Mouse (Mus musculus) midbrain, embryonic 12.5 days (tissue): ENCODE measurements around the gene Tmem204. TPM values are rescaled to one million over a fixed set of nuclear protein-coding genes. Genes with fewer than 3 reads are reported as not detected.

Experiments used
- ATAC-seq: fragments of 200-750 bp; cut with Nextera tagmentation; 2 replicates; pipeline ENCODE4 v1.8.0; 2017; ENCODE audit warnings: low read depth, moderate TSS enrichment, moderate library complexity; ENCODE audit not compliant: low FRiP score
- H3K27ac ChIP-seq: fragments of 300-500 bp; sonication (generic); replicated peaks from 2 replicates; pipeline ENCODE4 v1.5.1; 2016; ENCODE audit warnings: mild to moderate bottlenecking
- H3K27me3 ChIP-seq: fragments of 300-500 bp; sonication (generic); 2 replicates; pipeline ENCODE4 v1.6.1; 2016; ENCODE audit warnings: mild to moderate bottlenecking
- H3K36me3 ChIP-seq: fragments of 300-500 bp; sonication (generic); 2 replicates; pipeline ENCODE4 v1.6.1; 2016
- H3K4me1 ChIP-seq: fragments of 300-500 bp; sonication (generic); 2 replicates; pipeline ENCODE4 v1.6.1; 2016
- H3K4me2 ChIP-seq: fragments of 300-500 bp; sonication (generic); replicated peaks from 2 replicates; pipeline ENCODE4 v1.6.1; 2016; ENCODE audit warnings: mild to moderate bottlenecking, moderate library complexity
- H3K4me3 ChIP-seq: fragments of 300-500 bp; sonication (generic); 2 replicates; pipeline ENCODE4 v1.5.1; 2016; ENCODE audit warnings: mild to moderate bottlenecking
- H3K9ac ChIP-seq: fragments of 300-500 bp; sonication (generic); replicated peaks from 2 replicates; pipeline ENCODE4 v1.6.1; 2016; ENCODE audit warnings: mild to moderate bottlenecking, moderate library complexity
- H3K9me3 ChIP-seq: fragments of 300-500 bp; sonication (generic); 2 replicates; pipeline ENCODE4 v1.6.1; 2016; ENCODE audit warnings: mild to moderate bottlenecking
- WGBS: fragments of 180-500 bp; shearing (Covaris S2); methylation state at CpG from one replicate; pipeline ENCODE4 v1.1.7; 2016; 5-methylcytosine and 5-hydroxymethylcytosine counted together
- polyA plus RNA-seq: library from polyadenylated mRNA; unstranded; fragments of >200 nt; fragmentation: Nextera tagmentation; extraction: Ambion mirVana; gene quantifications from 2 replicates; pipeline ENCODE4 v1.2.1, GENCODE M21; 2016

Gene Tmem204
- polyA plus RNA-seq, 1 experiment from 2014 or later = 10.4 TPM

DNA sequence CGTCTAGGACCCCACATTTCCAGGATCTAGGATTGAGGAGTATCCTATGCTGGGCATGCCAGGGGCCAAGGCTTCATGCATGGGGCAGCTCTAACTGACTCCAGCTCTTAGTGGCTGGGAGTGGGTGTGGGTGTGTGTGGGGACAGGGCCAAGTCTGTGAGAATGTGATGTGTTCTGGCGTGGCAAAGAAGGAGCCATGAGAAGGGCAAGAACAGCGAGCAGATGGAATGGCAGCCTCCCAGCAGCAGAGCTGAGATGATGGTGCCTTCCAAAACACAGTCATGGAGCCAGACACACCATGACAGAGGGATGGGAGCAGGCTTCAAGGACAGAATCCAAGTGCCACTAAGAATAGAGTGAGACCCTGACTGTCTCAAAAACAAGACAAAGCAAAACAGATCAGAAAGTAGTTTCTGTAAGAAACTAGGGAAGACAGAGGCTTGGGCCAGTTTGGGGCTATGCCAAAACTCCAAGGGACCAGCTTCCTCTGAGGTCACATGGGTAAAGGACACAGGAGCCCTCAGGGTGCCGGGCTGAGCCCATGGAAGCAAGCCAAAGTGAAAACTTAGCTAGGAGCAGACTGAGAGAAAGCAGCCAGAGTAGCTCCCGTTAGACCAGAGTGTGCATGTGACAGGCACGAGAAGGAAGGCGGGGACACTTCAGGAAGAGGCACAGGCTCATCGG, 28.5 kb upstream of the Tmem204 start:
- Histone ChIP-seq H3K9ac (no peak overlapping the region), H3K4me3 (no peak overlapping the region), H3K27me3 (no peaks in the 10 kb centered on the region), H3K4me2 (no peak overlapping the region), H3K4me1 (peaks cover 17% of the 10 kb centered on the region), H3K27ac (no peak overlapping the region), H3K36me3 (peaks cover 51% of the 10 kb centered on the region), H3K9me3 (no peaks in the 10 kb centered on the region)
- 87% methylated on average over 8 of the region's 8 CpGs for WGBS
- no peak for ATAC-seq

DNA sequence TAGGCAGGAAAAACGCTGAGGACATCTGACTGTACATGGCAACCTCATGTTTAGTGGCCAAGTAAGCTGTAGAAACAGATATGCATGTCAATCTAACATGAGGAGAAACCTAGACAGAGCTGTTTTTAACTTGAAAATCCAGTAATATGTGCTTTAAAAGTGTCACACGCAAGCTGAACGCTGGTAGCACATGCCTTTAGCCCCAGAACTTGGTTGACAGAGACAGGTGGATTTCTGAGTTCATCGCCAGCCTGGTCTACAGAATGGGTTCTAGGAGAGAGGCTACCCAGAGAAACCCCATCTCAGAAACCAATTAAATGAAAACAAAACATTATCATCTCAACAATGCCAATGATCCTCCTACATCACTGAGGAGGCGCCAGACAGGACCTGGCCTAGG, 27.8 kb upstream of the Tmem204 start:
- H3K9me3 ChIP-seq = no peaks in the 10 kb centered on the region
- H3K4me3 ChIP-seq = no peak overlapping the region
- WGBS = 90% methylated on average over 5 of the region's 5 CpGs
- H3K4me1 ChIP-seq = peaks cover 15% of the 10 kb centered on the region
- peaks cover 58% of the 10 kb centered on the region for H3K36me3 ChIP-seq
- no peak overlapping the region for H3K27ac ChIP-seq
- H3K9ac ChIP-seq = no peak overlapping the region
- no peak for ATAC-seq
- H3K27me3 ChIP-seq = no peaks in the 10 kb centered on the region
- H3K4me2 ChIP-seq = no peak overlapping the region

DNA sequence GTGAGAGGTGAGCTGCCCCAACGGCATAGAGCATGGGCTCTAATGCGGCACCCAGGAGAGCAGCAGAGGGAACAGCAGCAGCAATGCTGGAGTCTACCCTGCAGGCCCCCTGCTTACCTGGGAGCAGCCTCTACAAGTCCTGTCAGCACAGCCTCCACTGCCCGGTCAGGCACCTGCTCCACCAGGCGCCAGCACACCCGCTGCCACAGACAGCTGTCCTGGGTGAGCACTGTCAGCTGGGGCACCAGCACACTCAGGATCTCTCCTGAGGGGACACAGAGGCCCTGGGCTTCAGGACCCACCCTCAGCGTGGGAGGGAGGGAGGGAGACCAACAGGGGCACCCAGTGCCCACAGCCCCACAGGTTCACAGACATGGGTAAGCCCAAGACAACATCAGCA, 27.2 kb upstream of the Tmem204 start:
- peaks cover 12% of the 10 kb centered on the region for H3K4me1 ChIP-seq
- no peak overlapping the region for H3K4me2 ChIP-seq
- H3K36me3 ChIP-seq = peaks cover 64% of the 10 kb centered on the region
- no peak overlapping the region for H3K9ac ChIP-seq
- no peaks in the 10 kb centered on the region for H3K27me3 ChIP-seq
- no peaks in the 10 kb centered on the region for H3K9me3 ChIP-seq
- ATAC-seq = no peak
- H3K4me3 ChIP-seq = no peak overlapping the region
- H3K27ac ChIP-seq = no peak overlapping the region
- 99% methylated on average over 6 of the region's 6 CpGs for WGBS

DNA sequence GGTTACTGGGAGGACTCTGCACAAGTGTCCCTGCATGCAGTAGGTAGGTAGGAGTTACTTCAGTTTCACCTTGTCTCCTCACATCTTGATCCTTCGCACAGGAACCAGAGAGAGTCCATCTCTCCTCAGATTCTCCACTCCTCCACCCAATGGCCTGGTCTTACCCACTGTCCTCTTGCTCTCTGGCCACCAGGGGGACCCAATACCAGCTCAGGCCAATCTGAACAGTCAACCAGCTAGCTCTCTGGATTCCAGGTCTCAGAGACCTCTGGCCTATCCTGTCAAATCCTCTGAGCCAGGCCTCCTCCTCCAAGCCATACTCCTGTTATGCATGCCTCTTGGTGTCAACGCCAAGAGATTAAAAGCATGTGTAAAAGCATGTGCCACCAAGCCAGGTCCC, 26.2 kb upstream of the Tmem204 start:
- Histone ChIP-seq H3K9me3 (no peaks in the 10 kb centered on the region), H3K27me3 (no peaks in the 10 kb centered on the region), H3K36me3 (peaks cover 74% of the 10 kb centered on the region), H3K4me1 (peaks cover 4% of the 10 kb centered on the region), H3K9ac (no peak overlapping the region), H3K27ac (no peak overlapping the region), H3K4me3 (no peak overlapping the region), H3K4me2 (no peak overlapping the region)
- no peak for ATAC-seq
- WGBS = 84% methylated on average over 2 of the region's 2 CpGs

DNA sequence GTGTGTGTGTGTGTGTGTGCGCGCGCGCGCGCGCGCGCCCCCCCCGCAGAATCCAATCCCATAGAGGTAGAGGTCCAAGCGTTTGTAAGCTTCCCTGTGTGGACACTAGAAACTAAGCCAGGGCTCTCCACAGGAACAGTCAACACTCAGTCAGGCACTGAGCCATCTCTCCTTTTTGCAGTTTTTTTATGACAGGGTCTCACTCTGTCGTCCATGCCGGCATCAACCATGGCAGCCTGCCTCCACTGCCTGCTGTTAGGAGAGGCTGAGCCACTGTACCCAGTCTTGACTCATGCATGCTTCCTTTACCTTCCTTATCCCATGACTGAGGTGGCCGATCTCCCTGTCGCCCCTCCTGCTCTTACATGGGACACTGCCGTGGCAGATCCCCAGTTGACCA, 24.4 kb upstream of the Tmem204 start:
- H3K27ac ChIP-seq = no peak overlapping the region
- H3K9ac ChIP-seq = no peak overlapping the region
- H3K4me2 ChIP-seq = no peak overlapping the region
- H3K27me3 ChIP-seq = no peaks in the 10 kb centered on the region
- H3K4me3 ChIP-seq = no peak overlapping the region
- H3K36me3 ChIP-seq = peaks cover 83% of the 10 kb centered on the region
- no peaks in the 10 kb centered on the region for H3K9me3 ChIP-seq
- 92% methylated on average over 6 of the region's 16 CpGs for WGBS
- H3K4me1 ChIP-seq = no peaks in the 10 kb centered on the region
- ATAC-seq = no peak

DNA sequence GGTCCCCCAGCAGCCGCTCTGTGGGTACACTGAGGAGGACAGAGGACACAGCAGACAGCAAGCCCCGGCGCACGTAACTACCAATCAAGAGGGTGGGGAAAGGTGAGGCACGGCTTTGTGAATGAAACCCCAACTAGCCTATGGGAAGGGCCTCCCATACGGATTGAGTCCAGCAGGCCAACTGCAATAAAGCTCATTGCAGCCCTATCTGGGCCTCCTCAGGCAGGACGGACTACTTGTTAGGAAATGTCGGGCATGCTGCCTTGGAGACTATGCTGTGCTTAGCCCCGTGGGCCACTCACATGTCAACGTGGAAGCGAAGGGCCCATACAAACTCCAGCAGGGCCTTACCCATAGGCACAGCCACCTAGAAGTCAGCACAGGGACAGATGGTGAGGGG, 17.9 kb upstream of the Tmem204 start:
- H3K9me3 ChIP-seq = no peaks in the 10 kb centered on the region
- ATAC-seq = no peak
- no peaks in the 10 kb centered on the region for H3K27me3 ChIP-seq
- 94% methylated on average over 11 of the region's 11 CpGs for WGBS
- H3K36me3 ChIP-seq = peaks cover 89% of the 10 kb centered on the region
- H3K4me2 ChIP-seq = no peak overlapping the region
- no peak overlapping the region for H3K27ac ChIP-seq
- H3K4me1 ChIP-seq = no peaks in the 10 kb centered on the region
- no peak overlapping the region for H3K9ac ChIP-seq
- H3K4me3 ChIP-seq = no peak overlapping the region

DNA sequence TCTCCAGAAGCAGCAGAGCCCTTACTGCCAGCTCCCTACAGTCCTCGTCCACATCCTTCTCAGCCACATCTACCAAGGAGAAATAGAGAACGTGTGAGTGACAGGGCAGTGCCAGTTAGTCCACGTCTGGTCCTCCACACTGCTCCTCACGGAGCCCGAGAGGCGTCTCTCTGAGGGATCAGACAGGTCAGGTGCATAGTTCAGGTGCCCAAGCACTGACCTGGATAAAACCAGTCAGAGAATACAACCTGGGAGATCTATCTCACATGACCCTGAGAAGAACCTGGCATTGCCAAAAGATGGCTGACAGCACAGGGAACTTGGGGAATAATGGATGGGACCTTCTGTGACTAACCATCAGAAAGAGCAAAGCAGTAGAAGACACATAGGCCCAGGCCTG, 16.7 kb upstream of the Tmem204 start:
- H3K9me3 ChIP-seq = no peaks in the 10 kb centered on the region
- no peak overlapping the region for H3K4me2 ChIP-seq
- no peak overlapping the region for H3K9ac ChIP-seq
- no peaks in the 10 kb centered on the region for H3K4me1 ChIP-seq
- WGBS = 91% methylated on average over 6 of the region's 6 CpGs
- H3K27ac ChIP-seq = no peak overlapping the region
- H3K4me3 ChIP-seq = no peak overlapping the region
- ATAC-seq = no peak
- peaks cover 76% of the 10 kb centered on the region for H3K36me3 ChIP-seq
- no peaks in the 10 kb centered on the region for H3K27me3 ChIP-seq

DNA sequence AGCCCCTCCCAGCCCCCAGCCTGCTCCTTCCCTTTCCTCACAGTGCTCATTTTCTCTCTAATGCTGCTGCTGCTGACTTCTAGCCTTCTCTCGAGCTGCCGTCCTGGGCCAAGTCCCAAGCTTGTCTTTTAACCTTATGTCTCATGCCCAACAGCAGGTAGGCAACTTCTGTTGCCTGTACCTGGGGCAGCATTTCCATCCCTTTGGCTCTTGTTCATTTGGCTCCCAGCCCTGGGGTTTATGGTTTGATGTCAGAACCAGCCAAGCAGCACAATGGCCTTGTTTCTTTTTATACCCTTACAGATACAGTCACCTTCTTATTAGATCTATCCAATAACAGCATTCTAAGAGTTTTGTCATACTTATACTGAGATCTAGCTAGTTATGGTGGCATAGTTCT, 12.8 kb upstream of the Tmem204 start:
- Histone ChIP-seq H3K27me3 (no peaks in the 10 kb centered on the region), H3K9me3 (no peaks in the 10 kb centered on the region), H3K9ac (no peak overlapping the region), H3K36me3 (peaks cover 58% of the 10 kb centered on the region), H3K4me3 (no peak overlapping the region), H3K4me2 (no peak overlapping the region), H3K27ac (no peak overlapping the region), H3K4me1 (no peaks in the 10 kb centered on the region)
- ATAC-seq = no peak
- 89% methylated on average over 2 of the region's 2 CpGs for WGBS

DNA sequence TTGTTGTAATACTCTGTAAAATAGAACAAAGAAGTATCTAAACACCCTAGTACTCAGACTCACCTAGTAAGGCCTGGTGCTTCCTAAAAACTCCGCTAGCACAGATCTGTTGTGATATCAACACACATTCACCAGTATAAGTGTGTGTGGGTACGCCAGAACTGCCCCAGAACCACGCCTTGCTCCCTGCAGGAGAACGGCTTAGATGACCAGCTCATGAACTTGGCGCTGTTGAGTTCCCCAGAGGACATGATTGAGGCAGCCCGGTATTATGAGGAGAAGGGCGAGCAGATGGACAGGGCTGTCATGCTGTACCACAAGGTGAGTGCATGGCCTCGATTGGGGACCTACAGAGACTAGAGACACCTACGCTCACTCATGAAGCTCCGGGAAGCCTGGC, 7.1 kb upstream of the Tmem204 start:
- H3K27ac ChIP-seq = no peak overlapping the region
- no peak for ATAC-seq
- H3K36me3 ChIP-seq = peaks cover 50% of the 10 kb centered on the region
- H3K27me3 ChIP-seq = no peaks in the 10 kb centered on the region
- no peak overlapping the region for H3K4me2 ChIP-seq
- no peak overlapping the region for H3K9ac ChIP-seq
- WGBS = 92% methylated on average over 10 of the region's 10 CpGs
- H3K4me3 ChIP-seq = no peak overlapping the region
- no peaks in the 10 kb centered on the region for H3K9me3 ChIP-seq
- H3K4me1 ChIP-seq = no peaks in the 10 kb centered on the region

DNA sequence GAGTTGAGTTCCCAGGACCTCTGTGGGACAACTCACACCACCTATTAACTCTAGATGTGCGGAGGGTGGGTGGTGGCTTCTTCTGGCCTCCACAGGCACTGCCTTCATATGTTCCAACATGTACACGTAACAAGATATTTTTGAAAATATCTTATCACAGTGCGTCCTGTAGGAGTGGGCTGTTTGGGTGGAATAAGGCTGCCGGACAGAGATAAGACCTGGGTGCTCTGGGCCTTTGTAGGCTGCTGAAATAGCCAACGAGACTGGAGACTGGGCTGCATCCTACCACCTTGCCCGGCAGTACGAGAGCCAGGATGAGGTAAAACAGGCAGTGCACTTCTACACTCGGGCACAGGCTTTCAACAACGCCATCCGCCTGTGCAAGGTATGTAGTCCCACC, 5.8 kb upstream of the Tmem204 start:
- H3K4me1 ChIP-seq = no peaks in the 10 kb centered on the region
- no peaks in the 10 kb centered on the region for H3K9me3 ChIP-seq
- H3K36me3 ChIP-seq = peaks cover 50% of the 10 kb centered on the region
- H3K4me2 ChIP-seq = no peak overlapping the region
- H3K4me3 ChIP-seq = no peak overlapping the region
- 93% methylated on average over 10 of the region's 10 CpGs for WGBS
- no peak for ATAC-seq
- H3K27ac ChIP-seq = no peak overlapping the region
- H3K9ac ChIP-seq = no peak overlapping the region
- no peaks in the 10 kb centered on the region for H3K27me3 ChIP-seq

DNA sequence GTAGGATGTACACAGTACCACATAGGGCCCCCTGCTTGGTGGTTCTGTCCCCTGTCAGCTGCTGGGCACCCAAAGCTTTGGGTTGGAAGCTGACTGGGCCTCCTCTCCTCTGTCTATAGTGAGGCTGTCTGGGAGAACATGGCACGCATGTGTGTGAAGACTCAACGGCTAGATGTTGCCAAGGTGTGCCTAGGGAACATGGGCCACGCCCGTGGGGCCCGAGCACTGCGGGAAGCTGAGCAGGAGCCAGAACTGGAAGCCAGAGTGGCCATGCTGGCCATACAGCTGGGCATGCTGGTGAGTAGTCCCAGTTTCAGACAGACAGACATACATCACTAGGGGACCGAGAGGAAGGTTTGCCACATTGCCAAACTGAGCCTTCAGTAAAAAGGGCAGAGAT, 3.3 kb upstream of the Tmem204 start:
- WGBS = 94% methylated on average over 7 of the region's 7 CpGs
- Histone ChIP-seq H3K4me1 (no peaks in the 10 kb centered on the region), H3K36me3 (peaks cover 30% of the 10 kb centered on the region), H3K9ac (no peak overlapping the region), H3K4me2 (no peak overlapping the region), H3K4me3 (no peak overlapping the region), H3K27ac (no peak overlapping the region), H3K27me3 (no peaks in the 10 kb centered on the region), H3K9me3 (no peaks in the 10 kb centered on the region)
- no peak for ATAC-seq

DNA sequence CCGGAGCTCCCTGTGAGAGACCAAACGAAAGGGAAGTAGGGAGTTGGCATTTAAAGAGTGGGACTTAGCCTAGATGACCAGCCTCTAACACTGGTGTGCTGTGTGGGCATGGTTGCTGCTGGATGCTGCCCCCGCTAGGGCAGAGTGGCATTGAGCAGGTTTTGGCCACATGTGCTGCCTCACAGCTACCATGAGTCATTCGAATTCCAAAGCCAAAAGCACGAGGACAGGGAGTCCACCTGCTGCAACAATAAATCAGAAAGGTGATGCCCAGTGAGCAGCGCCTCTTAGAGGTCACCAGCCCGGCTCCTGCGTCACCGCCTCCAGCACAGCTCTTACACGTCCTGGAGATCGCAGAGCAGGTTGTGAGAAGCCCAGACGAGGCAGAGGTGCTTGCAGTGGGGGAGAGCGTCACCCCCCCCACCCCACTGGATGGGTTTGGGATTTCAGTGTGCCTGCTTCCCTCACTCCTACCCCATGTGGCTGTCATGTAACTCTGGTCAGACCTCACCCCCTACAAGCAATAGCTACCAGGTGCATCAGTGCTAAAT, 1.5 kb upstream of the Tmem204 start:
- WGBS = 81% methylated on average over 13 of the region's 13 CpGs
- Histone ChIP-seq H3K27ac (no peak overlapping the region), H3K9me3 (no peaks in the 10 kb centered on the region), H3K9ac (no peak overlapping the region), H3K27me3 (no peaks in the 10 kb centered on the region), H3K36me3 (peaks cover 34% of the 10 kb centered on the region), H3K4me1 (no peaks in the 10 kb centered on the region), H3K4me2 (no peak overlapping the region), H3K4me3 (no peak overlapping the region)
- ATAC-seq = no peak

DNA sequence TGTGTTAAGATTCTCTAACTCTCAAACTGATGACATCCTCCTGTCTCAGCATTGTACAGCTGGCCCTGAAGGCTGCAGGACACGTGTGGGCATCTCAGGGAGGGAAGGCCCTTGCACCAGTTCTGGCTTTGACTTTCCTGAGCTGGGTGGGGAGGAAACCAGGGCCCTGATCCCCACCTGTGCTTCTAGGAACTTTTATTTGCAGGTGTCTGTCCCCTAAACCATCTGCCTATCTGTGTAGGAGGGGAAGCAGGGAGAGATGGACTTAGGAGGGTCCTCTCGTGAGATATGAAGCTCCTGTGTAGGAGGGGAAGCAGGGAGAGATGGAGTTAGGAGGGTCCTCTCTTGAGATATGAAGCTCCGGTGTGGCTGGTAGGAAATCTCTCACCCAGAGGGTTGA, 504 bp downstream of the Tmem204 start:
- WGBS = 63% methylated on average over 3 of the region's 3 CpGs
- H3K9me3 ChIP-seq = no peaks in the 10 kb centered on the region
- ATAC-seq = no peak
- no peak overlapping the region for H3K27ac ChIP-seq
- no peak overlapping the region for H3K4me3 ChIP-seq
- H3K4me1 ChIP-seq = no peaks in the 10 kb centered on the region
- no peak overlapping the region for H3K9ac ChIP-seq
- H3K4me2 ChIP-seq = no peak overlapping the region
- no peaks in the 10 kb centered on the region for H3K27me3 ChIP-seq
- peaks cover 16% of the 10 kb centered on the region for H3K36me3 ChIP-seq
